9 mouse cellular contexts compared by ENCODE assay signal in genomic region chr5:140571673-140572072, GRCm38 (mm10). TPM values are rescaled to one million over a fixed set of nuclear protein-coding genes. Genes with fewer than 3 reads are reported as not detected.
DNase-seq lines count a peak whose midpoint lies in the region; ATAC-seq and TF ChIP-seq lines count a peak whose summit lies in the region.
"Had no signal": no experiment of that assay in that cellular context is flagged by ENCODE, and none has a peak within 500 bp of the region (broad histone marks: within the 10 kb centered on the region; RNA-seq: fewer than 3 reads in every experiment).

No protein-coding gene starts in this region.

- H3K9me3 ChIP-seq in forebrain, postnatal 0 days (ENCODE audit: low read length), result no peaks in the 10 kb centered on the region
- no peaks in the 10 kb centered on the region for H3K9me3 ChIP-seq in forebrain, embryonic 11.5 days (ENCODE audit: control insufficient read depth, low read length)
- H3K9me3 ChIP-seq: neural tube, embryonic 12.5 days had no signal

- 0 out of 2 replicates have a peak, but pooled peaks cover 2% of the 10 kb centered on the region for H3K4me1 ChIP-seq in forebrain, postnatal 0 days (ENCODE audit: insufficient read depth)
- peaks cover 10% of the 10 kb centered on the region for H3K4me1 ChIP-seq in forebrain, embryonic 11.5 days (replicated peaks; ENCODE audit: control insufficient read depth, insufficient read depth, low read length)

- intact Hi-C loops in heart, postnatal 36 days (cut with DNase I), result no loop called here

- H3K9ac ChIP-seq in forebrain, postnatal 0 days, result no peak overlapping the region
- no peak overlapping the region for H3K9ac ChIP-seq in forebrain, embryonic 11.5 days (ENCODE audit: low read length)
- H3K9ac ChIP-seq: neural tube, embryonic 12.5 days had no signal

- H3K4me2 ChIP-seq in forebrain, postnatal 0 days (ENCODE audit: low read depth), result no peak overlapping the region
- no peak overlapping the region for H3K4me2 ChIP-seq in forebrain, embryonic 11.5 days (ENCODE audit: low read depth, low read length, severe bottlenecking)
- H3K4me2 ChIP-seq: neural tube, embryonic 12.5 days had no signal

- H3K36me3 ChIP-seq in forebrain, postnatal 0 days (ENCODE audit: insufficient read depth), result no peaks in the 10 kb centered on the region
- H3K36me3 ChIP-seq in forebrain, embryonic 11.5 days (ENCODE audit: control insufficient read depth, insufficient read depth, low read length), result no peaks in the 10 kb centered on the region
- H3K36me3 ChIP-seq: neural tube, embryonic 12.5 days had no signal

- DNase-seq in forebrain, postnatal 0 days, result peak; percentile 41
- DNase-seq in forebrain, embryonic 11.5 days (ENCODE audit: low spot score), result no peak
- DNase-seq in urinary bladder, postnatal 14 days (ENCODE audit: low spot score), result peak; percentile 41
- DNase-seq in urinary bladder, postnatal 25 days (ENCODE audit: low spot score), result no peak
- peak; percentile 82 to 86 for DNase-seq in heart, postnatal 36 days
- DNase-seq in lung, postnatal 36 days, result peak; percentile 64
- DNase-seq in thymus, adult 18-20 months, result no peak
- DNase-seq in thymus, postnatal 0 days (ENCODE audit: low spot score), result no peak

- no peaks in the 10 kb centered on the region for H3K27me3 ChIP-seq in forebrain, postnatal 0 days (ENCODE audit: insufficient read depth, low read length)
- no peaks in the 10 kb centered on the region for H3K27me3 ChIP-seq in forebrain, embryonic 11.5 days (ENCODE audit: control insufficient read depth, insufficient read depth, low read length)
- H3K27me3 ChIP-seq: neural tube, embryonic 12.5 days had no signal

- H3K4me3 ChIP-seq in forebrain, postnatal 0 days (ENCODE audit: low read depth, low read length), result no peak overlapping the region
- no peak overlapping the region for H3K4me3 ChIP-seq in forebrain, embryonic 11.5 days (ENCODE audit: low read depth, low read length)
- H3K4me3 ChIP-seq: neural tube, embryonic 12.5 days had no signal

- no peak overlapping the region for H3K27ac ChIP-seq in forebrain, postnatal 0 days (ENCODE audit: low read depth, low read length)
- no peak overlapping the region for H3K27ac ChIP-seq in forebrain, embryonic 11.5 days (ENCODE audit: low read depth, low read length)
- H3K27ac ChIP-seq: neural tube, embryonic 12.5 days had no signal

- 52% methylated on average over 10 of the region's 10 CpGs for whole genome bisulfite sequencing in forebrain, postnatal 0 days
- WGBS in forebrain, embryonic 11.5 days, result 72% methylated on average over 10 of the region's 10 CpGs

- peak; percentile 23; the same call in 1 of the 2 replicates for ATAC-seq in forebrain, postnatal 0 days
- ATAC-seq in forebrain, embryonic 11.5 days (replicated peaks; ENCODE audit: low FRiP score), result no peak

- TF ChIP-seq CTCF in forebrain, postnatal 0 days (IDR thresholded peaks at IDR 0.05; ENCODE audit: low read depth), result no peak

RNA-seq across cellular contexts. Expression of gene Grifin, which starts 6.8 kb away (rescaled TPM):
- total RNA-seq in forebrain, postnatal 0 days (2014; rRNA removed), result not detected in 2 replicates
- 0.36 TPM in 1 of 2 replicates, not detected in the other for polyA plus RNA-seq in forebrain, postnatal 0 days (2015; fragmentation: Nextera tagmentation; extraction: Ambion mirVana)
- polyA plus RNA-seq in forebrain, embryonic 11.5 days (2014; fragmentation: Nextera tagmentation; extraction: Ambion mirVana), result not detected in 2 replicates
- not detected for total RNA-seq in heart, postnatal 36 days (2021)
- 13.1 and 21.2 TPM in 2 replicates for polyA plus RNA-seq in thymus, postnatal 0 days (2015; fragmentation: Nextera tagmentation; extraction: Ambion mirVana)
- polyA plus RNA-seq: neural tube, embryonic 12.5 days had no signal

RNA-seq across cellular contexts. Expression of gene Lfng, which starts 35.4 kb away (rescaled TPM):
- 39.4 and 53.7 TPM in 2 replicates for total RNA-seq in forebrain, postnatal 0 days (2014; rRNA removed)
- 19.2 and 23.0 TPM in 2 replicates for polyA plus RNA-seq in forebrain, postnatal 0 days (2015; fragmentation: Nextera tagmentation; extraction: Ambion mirVana)
- polyA plus RNA-seq in forebrain, embryonic 11.5 days (2014; fragmentation: Nextera tagmentation; extraction: Ambion mirVana), result 41.8 and 45.4 TPM in 2 replicates
- 1 to 10 TPM; 7.2 to 9.1 TPM for total RNA-seq in heart, postnatal 36 days (2021)
- 13.2 and 13.3 TPM in 2 replicates for polyA plus RNA-seq in thymus, postnatal 0 days (2015; fragmentation: Nextera tagmentation; extraction: Ambion mirVana)

Comparison
In these comparisons a context has a peak if more than half of its experiments do, and no peak if none do; other contexts are left out.
1. DNase-seq: peak in forebrain, postnatal 0 days (single experiment), urinary bladder, postnatal 14 days (single experiment), heart, postnatal 36 days (2 of 2) and lung, postnatal 36 days (single experiment); none in forebrain, embryonic 11.5 days (single experiment), urinary bladder, postnatal 25 days (single experiment), thymus, adult 18-20 months (0 of 2) and thymus, postnatal 0 days (single experiment).
2. RNA of gene Grifin, which starts 6.8 kb away (polyA plus RNA-seq): 13.1 to 21.2 TPM in thymus, postnatal 0 days; 0.36 TPM in forebrain, postnatal 0 days and not detected in forebrain, embryonic 11.5 days; every median in the first group is over 10 times any median in the second.